Mouse (Mus musculus): ENCODE results near the gene Gm10358.
"Not testable (repeated sequence)": the region's sequence is repeated elsewhere in the genome, so short reads cannot be mapped to it uniquely, and the experiment has no call there.

Gm10358 gene

DNA sequence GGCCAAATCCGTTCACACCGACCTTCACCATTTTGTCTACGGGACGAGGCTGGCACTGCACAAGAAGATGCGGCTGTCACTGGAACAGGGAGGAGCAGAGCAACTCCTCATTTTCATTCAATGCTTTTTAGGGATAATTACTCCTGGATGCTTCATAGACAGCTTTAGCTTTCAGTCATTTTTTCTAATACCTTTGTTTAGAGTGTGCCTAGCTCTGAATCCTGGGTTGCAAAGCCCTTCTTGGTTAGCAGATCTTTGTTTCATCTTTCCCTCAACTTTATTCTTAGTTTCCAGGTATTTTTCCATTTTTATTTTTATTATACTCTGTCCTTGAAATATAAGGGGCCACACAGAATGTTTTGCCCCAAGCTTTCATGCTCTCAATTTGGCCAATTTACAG, at the start of gene Gm10358:
TSS of gene Gm10358 (minus strand) at position 101 of the 400 bp plus-strand sequence.
- no peak for DNase-seq (ENCODE audit: low spot score in 2 of 2)

DNA sequence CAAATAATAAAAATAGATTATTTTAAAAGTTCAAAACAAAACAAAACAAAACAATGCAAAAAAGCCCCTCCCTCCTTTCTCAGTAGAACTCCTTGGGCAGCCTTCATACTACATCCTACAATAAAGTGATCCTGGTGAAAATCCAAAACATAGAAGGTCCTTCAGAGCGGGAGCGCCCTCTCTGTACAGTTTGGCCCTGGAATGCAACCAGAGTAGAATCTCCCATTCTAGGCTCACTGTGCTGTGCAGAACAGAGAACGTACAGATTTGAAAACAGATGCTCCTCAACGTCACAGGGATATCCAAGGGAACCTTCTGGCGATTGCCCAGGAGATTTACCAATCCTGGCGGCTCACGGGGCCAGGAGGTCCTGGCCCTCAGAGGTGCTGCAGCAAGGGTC, 42.0 kb upstream of the Gm10358 start, which contains the start of gene Iqcm:
TSS of gene Iqcm (plus strand) at position 301 of the 400 bp plus-strand sequence.
- no peak for DNase-seq (ENCODE audit: low spot score in 2 of 2)

DNA sequence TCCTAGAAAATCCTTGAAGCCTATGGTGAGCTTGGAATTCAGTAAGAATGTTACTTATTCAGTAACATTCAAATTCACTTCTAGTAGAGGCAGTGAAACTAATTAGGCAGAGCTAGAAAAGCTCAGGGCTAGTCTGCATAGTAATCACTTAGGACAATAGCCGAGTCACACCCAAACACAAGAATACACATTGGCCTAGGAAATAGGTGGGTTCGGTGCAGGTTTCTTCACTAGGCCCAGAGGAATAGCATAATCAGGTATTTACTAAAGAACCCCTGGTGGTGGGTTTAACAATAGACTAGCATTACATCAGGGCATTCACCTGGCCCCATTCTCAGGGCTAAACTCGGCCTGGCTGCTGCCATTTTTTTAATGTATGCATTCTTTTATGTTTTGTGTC, 9.3 kb upstream of the Gm10358 start:
- not testable (repeated sequence) for DNase-seq (ENCODE audit: low spot score in 2 of 2)

DNA sequence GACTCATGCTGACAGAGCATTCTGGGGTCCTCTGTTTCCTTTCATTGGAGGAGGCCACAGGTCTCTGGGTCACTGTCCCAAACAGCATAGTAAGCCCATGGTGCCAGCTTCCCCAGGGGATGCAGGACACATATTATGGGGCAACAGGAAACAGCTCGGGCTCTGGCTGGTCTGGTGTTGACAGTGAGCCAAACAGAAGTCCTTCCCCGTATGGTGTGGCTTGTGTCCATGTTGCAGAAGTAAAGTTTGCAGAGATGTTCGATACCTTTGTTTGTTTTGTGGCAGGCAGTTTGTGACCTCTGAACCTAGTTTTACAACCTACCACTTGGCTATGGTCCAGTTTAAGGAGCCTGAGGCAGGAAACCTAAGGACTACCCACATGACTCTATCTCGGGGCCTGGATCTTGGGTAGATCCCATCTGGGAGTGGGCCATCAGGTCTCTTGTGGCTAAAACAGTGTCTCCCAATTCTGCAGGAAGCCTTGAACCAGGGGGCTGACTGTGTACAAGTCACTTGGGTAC, 21.6 kb downstream of the Gm10358 start:
- no peak for DNase-seq (ENCODE audit: low spot score in 2 of 2)

DNA sequence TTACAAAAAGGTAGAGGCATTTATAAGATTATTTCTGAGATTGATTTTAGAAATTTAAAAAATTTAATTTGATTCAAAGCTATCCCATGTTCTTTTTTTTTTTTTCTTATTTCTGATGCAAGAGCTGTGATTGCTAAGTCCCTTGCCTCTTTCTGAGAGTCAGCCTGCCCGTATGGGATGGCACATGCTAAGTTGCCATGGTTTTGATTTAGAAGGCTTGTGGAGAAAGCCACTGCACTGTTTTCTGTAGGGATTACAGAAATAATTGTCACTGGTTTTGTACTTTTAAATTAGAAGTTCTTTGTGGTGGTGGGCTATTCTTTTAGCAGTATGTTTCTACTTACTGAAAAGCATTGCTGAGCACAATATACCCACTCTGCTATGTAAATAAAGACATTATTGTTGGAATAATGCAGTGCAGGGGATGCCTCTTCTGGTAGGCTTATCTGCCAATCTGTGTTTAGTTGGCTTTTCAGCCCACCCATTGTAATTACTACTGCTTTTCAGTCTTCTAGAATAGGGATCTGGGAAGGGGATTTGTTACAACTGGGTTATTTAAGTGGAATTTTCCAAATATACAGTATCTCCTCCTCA, 30.8 kb downstream of the Gm10358 start:
- no peak for DNase-seq (ENCODE audit: low spot score in 2 of 2)

DNA sequence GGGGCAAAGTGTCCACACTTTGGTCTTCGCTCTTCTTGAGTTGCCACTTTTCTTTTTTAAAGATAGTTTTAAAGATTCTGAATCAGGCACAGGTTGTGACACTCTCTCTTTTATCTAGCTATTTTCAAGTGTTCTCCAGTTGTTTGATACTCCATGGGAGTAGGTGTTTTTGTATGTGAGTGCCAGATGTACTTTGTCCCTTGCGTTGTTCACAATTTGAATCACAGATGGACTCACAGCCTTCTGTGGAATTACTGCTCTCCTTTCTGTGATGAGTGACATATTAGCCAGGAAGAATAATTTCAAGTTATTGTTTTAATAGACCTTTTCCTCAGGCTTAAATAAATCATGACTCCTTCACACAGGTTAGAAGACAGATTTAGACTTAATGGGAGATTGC, 34.4 kb downstream of the Gm10358 start:
- DNase-seq (ENCODE audit: low spot score in 2 of 2): no peak
